Mouse (Mus musculus) neural tube, embryonic 15.5 days (tissue): ENCODE results near the gene Dmbt1. TPM values are rescaled to one million over a fixed set of nuclear protein-coding genes. Genes with fewer than 3 reads are reported as not detected.
"Not testable (repeated sequence)": the region's sequence is repeated elsewhere in the genome, so short reads cannot be mapped to it uniquely, and the experiment has no call there.

ENCODE experiments used
- ATAC-seq: fragments of 200-750 bp; cut with Nextera tagmentation; 2 replicates; pipeline ENCODE4 v1.8.0; 2017; ENCODE audit warnings: mild to moderate bottlenecking, moderate TSS enrichment, moderate library complexity; ENCODE audit not compliant: low FRiP score
- H3K27ac ChIP-seq: fragments of 300-500 bp; sonication (generic); replicated peaks from 2 replicates; pipeline ENCODE4 v1.5.1; 2015; ENCODE audit warnings: mild to moderate bottlenecking, inconsistent platforms
- H3K27me3 ChIP-seq: fragments of 300-500 bp; sonication (generic); replicated peaks from 2 replicates; pipeline ENCODE4 v1.6.1; 2015; ENCODE audit warnings: inconsistent platforms
- H3K36me3 ChIP-seq: fragments of 300-500 bp; sonication (generic); 2 replicates; pipeline ENCODE4 v1.6.1; 2015; ENCODE audit warnings: inconsistent platforms
- H3K4me1 ChIP-seq: fragments of 300-500 bp; sonication (generic); 2 replicates; pipeline ENCODE4 v1.6.1; 2015; ENCODE audit warnings: inconsistent platforms
- H3K4me2 ChIP-seq: fragments of 300-500 bp; sonication (generic); 2 replicates; pipeline ENCODE4 v1.6.1; 2015; ENCODE audit warnings: inconsistent platforms, mild to moderate bottlenecking, moderate library complexity
- H3K4me3 ChIP-seq: fragments of 300-500 bp; sonication (generic); replicated peaks from 2 replicates; pipeline ENCODE4 v1.5.1; 2015; ENCODE audit warnings: mild to moderate bottlenecking, inconsistent platforms
- H3K9ac ChIP-seq: fragments of 300-500 bp; sonication (generic); replicated peaks from 2 replicates; pipeline ENCODE4 v1.6.1; 2015; ENCODE audit warnings: mild to moderate bottlenecking, inconsistent platforms
- H3K9me3 ChIP-seq: fragments of 300-500 bp; sonication (generic); replicated peaks from 2 replicates; pipeline ENCODE4 v1.6.1; 2016; ENCODE audit warnings: inconsistent platforms
- WGBS: fragments of 180-500 bp; shearing (Covaris S2); methylation state at CpG from one replicate; pipeline ENCODE4 v1.1.7; 2015; ENCODE audit warnings: mixed read lengths; 5-methylcytosine and 5-hydroxymethylcytosine counted together
- polyA plus RNA-seq: library from polyadenylated mRNA; unstranded; fragments of >200 nt; fragmentation: Nextera tagmentation; extraction: Ambion mirVana; gene quantifications from 2 replicates; pipeline ENCODE4 v1.2.1, GENCODE M21; 2015

Gene Dmbt1
- polyA plus RNA-seq, 1 experiment from 2014 or later: not detected

DNA sequence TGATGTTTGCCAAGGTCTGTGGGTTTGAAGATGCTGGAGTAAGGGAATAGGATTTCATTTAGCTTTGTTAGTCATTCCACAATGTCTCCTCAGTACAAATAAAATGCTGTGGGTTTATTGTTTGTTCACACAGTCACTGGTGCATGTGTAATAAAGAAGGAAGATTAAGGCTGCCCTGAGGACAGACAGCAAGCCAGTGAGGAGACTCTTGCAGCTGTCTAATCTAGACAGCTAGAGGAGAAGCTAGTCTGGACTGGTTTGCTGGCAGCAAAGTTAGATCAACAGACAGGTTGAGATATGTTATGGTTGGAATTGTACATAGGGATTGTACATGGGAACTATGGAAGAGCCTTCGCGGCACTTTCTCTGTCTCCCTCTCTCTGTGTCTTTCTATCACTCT lies 24.6 kb upstream of the Dmbt1 start:
- 100% methylated on average over 2 of the region's 2 CpGs for WGBS
- Histone ChIP-seq H3K36me3 (no peaks in the 10 kb centered on the region), H3K27ac (no peak overlapping the region), H3K4me1 (no peaks in the 10 kb centered on the region), H3K4me3 (no peak overlapping the region), H3K27me3 (no peaks in the 10 kb centered on the region), H3K9me3 (0 out of 2 replicates have a peak, but pooled peaks cover 3% of the 10 kb centered on the region), H3K9ac (no peak overlapping the region), H3K4me2 (no peak overlapping the region)
- no peak for ATAC-seq

- H3K4me1 ChIP-seq: no peaks in the 10 kb centered on the region
- H3K36me3 ChIP-seq: no peaks in the 10 kb centered on the region
- no peak overlapping the region for H3K27ac ChIP-seq
- H3K4me2 ChIP-seq: no peak overlapping the region
- 80% methylated on average over 5 of the region's 5 CpGs for WGBS
- no peaks in the 10 kb centered on the region for H3K27me3 ChIP-seq
- H3K9ac ChIP-seq: no peak overlapping the region
- no peak for ATAC-seq
- 0 out of 2 replicates have a peak, but pooled peaks cover 3% of the 10 kb centered on the region for H3K9me3 ChIP-seq
- H3K4me3 ChIP-seq: no peak overlapping the region
These were observed 22.7 kb upstream of the Dmbt1 start for GRCm38 (mm10) chr7:131009178-131009577.

- ATAC-seq: no peak
- H3K36me3 ChIP-seq: no peaks in the 10 kb centered on the region
- no peak overlapping the region for H3K9ac ChIP-seq
- no peaks in the 10 kb centered on the region for H3K9me3 ChIP-seq
- H3K4me3 ChIP-seq: no peak overlapping the region
- WGBS: 92% methylated on average over 1 of the region's 1 CpGs
- H3K4me2 ChIP-seq: no peak overlapping the region
- no peak overlapping the region for H3K27ac ChIP-seq
- no peaks in the 10 kb centered on the region for H3K4me1 ChIP-seq
- no peaks in the 10 kb centered on the region for H3K27me3 ChIP-seq
These were observed 20.0 kb upstream of the Dmbt1 start for GRCm38 (mm10) chr7:131011901-131012300.

- H3K4me2 ChIP-seq: no peak overlapping the region
- WGBS: 84% methylated on average over 2 of the region's 2 CpGs
These were observed 12.7 kb upstream of the Dmbt1 start for GRCm38 (mm10) chr7:131019181-131019580.

GRCm38 (mm10) chr7:131024807-131025206 lies 7.0 kb upstream of the Dmbt1 start:
- Histone ChIP-seq H3K9me3 (no peaks in the 10 kb centered on the region), H3K9ac (no peak overlapping the region), H3K4me1 (no peaks in the 10 kb centered on the region), H3K27me3 (no peaks in the 10 kb centered on the region), H3K4me3 (no peak overlapping the region), H3K27ac (no peak overlapping the region), H3K4me2 (no peak overlapping the region), H3K36me3 (no peaks in the 10 kb centered on the region)
- WGBS: 65% methylated on average over 1 of the region's 1 CpGs
- ATAC-seq: no peak

More at GRCm38 (mm10) chr7:131019181-131019580, 12.7 kb upstream of the Dmbt1 start:
- H3K9me3 ChIP-seq: no peaks in the 10 kb centered on the region
- no peak overlapping the region for H3K4me3 ChIP-seq
- H3K27ac ChIP-seq: no peak overlapping the region
- no peak overlapping the region for H3K9ac ChIP-seq
- H3K36me3 ChIP-seq: no peaks in the 10 kb centered on the region
- no peaks in the 10 kb centered on the region for H3K4me1 ChIP-seq
- H3K27me3 ChIP-seq: no peaks in the 10 kb centered on the region
- no peak for ATAC-seq

DNA sequence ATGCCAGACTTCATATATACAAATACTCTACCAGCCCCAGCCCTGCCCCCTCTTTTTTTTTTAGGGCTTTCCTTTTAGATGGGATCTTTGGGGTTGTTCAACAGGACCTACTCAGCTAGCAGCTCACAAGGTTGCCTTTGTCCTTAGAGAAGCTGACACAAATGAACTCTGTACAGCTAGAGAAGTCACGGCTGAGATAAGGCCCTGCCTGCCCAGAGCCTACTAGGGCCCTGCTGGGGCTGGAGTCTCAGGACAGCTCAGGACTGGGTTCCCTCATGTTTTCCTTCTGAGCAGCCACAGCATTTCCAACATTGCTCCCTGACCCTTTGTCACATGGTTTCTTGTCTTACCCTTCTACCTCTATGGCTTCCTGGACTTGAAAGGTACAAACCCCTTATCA lies 4.3 kb upstream of the Dmbt1 start:
- Histone ChIP-seq H3K4me3 (no peak overlapping the region), H3K9me3 (no peaks in the 10 kb centered on the region)
- ATAC-seq: no peak

GRCm38 (mm10) chr7:131036396-131036795 lies 4.5 kb downstream of the Dmbt1 start:
- ATAC-seq: no peak
- no peak overlapping the region for H3K27ac ChIP-seq
- H3K4me2 ChIP-seq: no peak overlapping the region
- no peak overlapping the region for H3K4me3 ChIP-seq
- no peaks in the 10 kb centered on the region for H3K27me3 ChIP-seq
- no peaks in the 10 kb centered on the region for H3K9me3 ChIP-seq
- H3K4me1 ChIP-seq: no peaks in the 10 kb centered on the region
- no peaks in the 10 kb centered on the region for H3K36me3 ChIP-seq
- WGBS: 84% methylated on average over 3 of the region's 3 CpGs
- H3K9ac ChIP-seq: no peak overlapping the region

More for the DNA sequence above, 4.3 kb upstream of the Dmbt1 start:
- no peaks in the 10 kb centered on the region for H3K36me3 ChIP-seq
- H3K4me1 ChIP-seq: no peaks in the 10 kb centered on the region
- H3K27ac ChIP-seq: no peak overlapping the region
- no peak overlapping the region for H3K9ac ChIP-seq
- WGBS: 86% methylated on average over 1 of the region's 1 CpGs
- no peaks in the 10 kb centered on the region for H3K27me3 ChIP-seq
- no peak overlapping the region for H3K4me2 ChIP-seq

DNA sequence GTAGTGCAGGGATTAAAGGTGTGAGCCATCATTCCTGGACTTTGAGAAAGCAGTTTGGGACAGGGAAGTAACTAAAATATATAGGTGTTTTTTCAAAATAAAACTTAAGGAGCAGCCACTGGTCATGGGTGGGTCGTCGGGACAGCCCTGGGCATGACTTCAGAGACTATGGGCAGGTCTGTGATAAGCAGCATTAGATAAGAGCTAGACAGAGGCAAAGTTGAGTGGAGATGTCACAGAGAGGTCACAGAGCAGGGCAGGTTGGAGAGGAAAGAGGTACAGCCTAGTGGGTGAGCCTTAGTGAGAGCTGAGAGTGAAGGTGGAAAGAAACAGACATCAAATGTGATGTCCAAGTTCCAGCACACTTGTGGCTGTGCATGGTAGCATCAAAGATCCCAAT lies 5.2 kb downstream of the Dmbt1 start:
- no peaks in the 10 kb centered on the region for H3K4me1 ChIP-seq
- H3K9ac ChIP-seq: no peak overlapping the region
- H3K9me3 ChIP-seq: no peaks in the 10 kb centered on the region
- 90% methylated on average over 2 of the region's 2 CpGs for WGBS
- no peaks in the 10 kb centered on the region for H3K27me3 ChIP-seq
- no peak for ATAC-seq
- no peaks in the 10 kb centered on the region for H3K36me3 ChIP-seq
- H3K27ac ChIP-seq: no peak overlapping the region
- H3K4me3 ChIP-seq: no peak overlapping the region
- H3K4me2 ChIP-seq: no peak overlapping the region

GRCm38 (mm10) chr7:131040760-131041159 lies 8.9 kb downstream of the Dmbt1 start:
- H3K4me3 ChIP-seq, H3K4me2 ChIP-seq, H3K4me1 ChIP-seq, H3K27me3 ChIP-seq, H3K27ac ChIP-seq, H3K9me3 ChIP-seq, ATAC-seq, H3K9ac ChIP-seq, H3K36me3 ChIP-seq: not testable (repeated sequence)
- 83% methylated on average over 8 of the region's 8 CpGs for WGBS

GRCm38 (mm10) chr7:131042657-131043056 lies 10.8 kb downstream of the Dmbt1 start:
- Histone ChIP-seq H3K4me2 (no peak overlapping the region), H3K9ac (no peak overlapping the region), H3K27ac (no peak overlapping the region), H3K9me3 (no peaks in the 10 kb centered on the region), H3K36me3 (no peaks in the 10 kb centered on the region), H3K4me1 (no peaks in the 10 kb centered on the region), H3K4me3 (no peak overlapping the region), H3K27me3 (no peaks in the 10 kb centered on the region)
- WGBS: 63% methylated on average over 1 of the region's 1 CpGs
- no peak for ATAC-seq

- not testable (repeated sequence) for H3K36me3 ChIP-seq
- WGBS: 33% methylated on average over 3 of the region's 3 CpGs
These were observed 13.5 kb downstream of the Dmbt1 start for GRCm38 (mm10) chr7:131045258-131045835.

GRCm38 (mm10) chr7:131049829-131050228 lies 18.0 kb downstream of the Dmbt1 start:
- ATAC-seq, H3K9ac ChIP-seq, H3K4me1 ChIP-seq, H3K36me3 ChIP-seq, H3K27me3 ChIP-seq, H3K9me3 ChIP-seq, H3K4me3 ChIP-seq, H3K4me2 ChIP-seq, H3K27ac ChIP-seq: not testable (repeated sequence)
- 88% methylated on average over 8 of the region's 8 CpGs for WGBS

More at GRCm38 (mm10) chr7:131045258-131045835, 13.5 kb downstream of the Dmbt1 start:
- H3K9ac ChIP-seq, H3K27me3 ChIP-seq, H3K4me1 ChIP-seq, H3K9me3 ChIP-seq, H3K4me3 ChIP-seq, H3K4me2 ChIP-seq, ATAC-seq, H3K27ac ChIP-seq: not testable (repeated sequence)
